Mouse (Mus musculus) large intestine, adult 2 months (tissue): ENCODE measurements around the gene Pld2. TPM values are rescaled to one million over a fixed set of nuclear protein-coding genes. Genes with fewer than 3 reads are reported as not detected.

Source experiments
- DNase-seq: peaks from one replicate; pipeline ENCODE4 v3.0.0-alpha.2; 2012; ENCODE audit warnings: low read depth, low spot score
- WGBS: fragments of 180-500 bp; shearing (Covaris S2); methylation state at CpG from one replicate; pipeline ENCODE4 v1.1.7; 2018; 5-methylcytosine and 5-hydroxymethylcytosine counted together
- polyA plus RNA-seq: library from polyadenylated mRNA; depleted of rRNA; stranded (reverse); fragments of >200 nt; gene quantifications from 2 replicates; pipeline ENCODE4 v1.2.3, GENCODE M21; 2012; rRNA removed

The Pld2 gene
- polyA plus RNA-seq, 1 experiment = 15.4 TPM

GRCm38 (mm10) chr11:70598451-70598953 is 58.6 kb downstream of the Pld2 start:
- 91% methylated on average over 9 of the region's 9 CpGs for WGBS
- no peak for DNase-seq

GRCm38 (mm10) chr11:70605024-70605566 is 65.2 kb downstream of the Pld2 start:
- peak; percentile 57 for DNase-seq
- WGBS = 62% methylated on average over 14 of the region's 14 CpGs

- WGBS = 91% methylated on average over 12 of the region's 12 CpGs
- DNase-seq = no peak
These were observed 66.9 kb downstream of the Pld2 start for GRCm38 (mm10) chr11:70606717-70607116.

GRCm38 (mm10) chr11:70607611-70608010 is 67.7 kb downstream of the Pld2 start:
- WGBS = 84% methylated on average over 9 of the region's 9 CpGs

More at GRCm38 (mm10) chr11:70607611-70608010, 67.7 kb downstream of the Pld2 start:
- no peak for DNase-seq

Other genes with a start within 250 kb of the Pld2 start
- gene Alox12e, start 217.4 kb upstream of the Pld2 start, polyA plus RNA-seq = 0.33 and 0.48 TPM in 2 replicates
- gene Alox15, start 188.0 kb upstream of the Pld2 start, polyA plus RNA-seq = 1.3 and 4.1 TPM in 2 replicates
- 11.9 and 12.4 TPM in 2 replicates for gene Pelp1, start 130.0 kb upstream of the Pld2 start, polyA plus RNA-seq
- 31.7 and 36.2 TPM in 2 replicates for gene Arrb2, start 107.4 kb upstream of the Pld2 start, polyA plus RNA-seq
- gene Med11, start 88.1 kb upstream of the Pld2 start, polyA plus RNA-seq = 28.0 and 31.7 TPM in 2 replicates
- gene Zmynd15, start 80.6 kb upstream of the Pld2 start, polyA plus RNA-seq = 4.6 and 5.0 TPM in 2 replicates
- gene Cxcl16, start 80.1 kb upstream of the Pld2 start, polyA plus RNA-seq = 31.8 and 40.5 TPM in 2 replicates
- 168 and 625 TPM in 2 replicates for gene Tm4sf5, start 34.8 kb upstream of the Pld2 start, polyA plus RNA-seq
- 0.19 TPM in 1 of 2 replicates, not detected in the other for gene Vmo1, start 25.4 kb upstream of the Pld2 start, polyA plus RNA-seq
- 0.98 and 4.7 TPM in 2 replicates for gene Gltpd2, start 20.9 kb upstream of the Pld2 start, polyA plus RNA-seq
- gene Psmb6, start 14.7 kb upstream of the Pld2 start, polyA plus RNA-seq = 394 and 397 TPM in 2 replicates
- not detected in 2 replicates for gene Gm40193, start 7.1 kb upstream of the Pld2 start, polyA plus RNA-seq
- gene Mink1, start 22.8 kb downstream of the Pld2 start, polyA plus RNA-seq = 41.3 and 75.5 TPM in 2 replicates
- not detected in 2 replicates for gene 4930544D05Rik, start 75.8 kb downstream of the Pld2 start, polyA plus RNA-seq
- gene Chrne, start 79.2 kb downstream of the Pld2 start, polyA plus RNA-seq = 0.07 and 0.15 TPM in 2 replicates
- gene Gp1ba, start 99.1 kb downstream of the Pld2 start, polyA plus RNA-seq = 0.04 TPM in 1 of 2 replicates, not detected in the other
- gene Rnf167, start 107.2 kb downstream of the Pld2 start, polyA plus RNA-seq = 76.9 and 101 TPM in 2 replicates
- gene Slc25a11, start 107.4 kb downstream of the Pld2 start, polyA plus RNA-seq = 118 and 151 TPM in 2 replicates
- gene Pfn1, start 114.6 kb downstream of the Pld2 start, polyA plus RNA-seq = 2,199 and 2,395 TPM in 2 replicates
- 19.9 and 31.2 TPM in 2 replicates for gene Eno3, start 117.1 kb downstream of the Pld2 start, polyA plus RNA-seq
- 35.9 and 39.8 TPM in 2 replicates for gene Spag7, start 129.4 kb downstream of the Pld2 start, polyA plus RNA-seq
- gene Camta2, start 148.0 kb downstream of the Pld2 start, polyA plus RNA-seq = 48.8 and 53.2 TPM in 2 replicates
- 0.95 and 0.99 TPM in 2 replicates for gene Inca1, start 160.1 kb downstream of the Pld2 start, polyA plus RNA-seq
- 62.0 and 74.5 TPM in 2 replicates for gene Kif1c, start 160.5 kb downstream of the Pld2 start, polyA plus RNA-seq
- gene Zfp3, start 224.1 kb downstream of the Pld2 start, polyA plus RNA-seq = 0.92 and 1.9 TPM in 2 replicates